Mouse (Mus musculus) myocyte (in vitro differentiated cells): Measurements from ENCODE around the gene Syncrip.

Experiments used
- CEBPB ChIP-seq: IDR thresholded peaks from 2 replicates; pipeline ENCODE4 v1.6.1; 2011; ENCODE audit warnings: mild to moderate bottlenecking, moderate library complexity; ENCODE audit not compliant: poor library complexity, insufficient read depth, severe bottlenecking
- E2F4 ChIP-seq: IDR thresholded peaks from one replicate; pipeline ENCODE4 v1.6.1; 2011; ENCODE audit warnings: mild to moderate bottlenecking, control low read depth, moderate library complexity; ENCODE audit not compliant: insufficient read depth
- MYOD1 ChIP-seq, 3 experiments: IDR thresholded peaks; one replicate each; pipeline ENCODE4 v1.6.1; 2011; ENCODE audit warnings: control low read depth in 2 of 3, low read depth in 2 of 3, mild to moderate bottlenecking in 2 of 3, moderate library complexity in 1 of 3; ENCODE audit not compliant: insufficient read length in 2 of 3, control insufficient read depth in 1 of 3
- MYOG ChIP-seq, 3 experiments: IDR thresholded peaks; one replicate each; pipeline ENCODE4 v1.6.1; 2011; ENCODE audit warnings: control low read depth in 2 of 3, low read depth in 2 of 3, mild to moderate bottlenecking in 2 of 3; ENCODE audit not compliant: insufficient read length in 2 of 3, control insufficient read depth in 1 of 3, insufficient read depth in 1 of 3
- POLR2A ChIP-seq: IDR thresholded peaks from one replicate; pipeline ENCODE4 v1.6.1; 2011; ENCODE audit warnings: low read depth, mild to moderate bottlenecking, control low read depth, moderate library complexity; ENCODE audit not compliant: insufficient read length
- POLR2AphosphoS2 ChIP-seq: IDR thresholded peaks from one replicate; pipeline ENCODE4 v1.6.1; 2011; ENCODE audit warnings: low read depth, control low read depth; ENCODE audit not compliant: insufficient read length
- REST ChIP-seq: IDR thresholded peaks from one replicate; pipeline ENCODE4 v1.6.1; 2011; ENCODE audit warnings: mild to moderate bottlenecking, control low read depth, moderate library complexity; ENCODE audit not compliant: insufficient read depth, insufficient read length
- SRF ChIP-seq: IDR thresholded peaks from one replicate; pipeline ENCODE4 v1.6.1; 2011; ENCODE audit warnings: low read depth; ENCODE audit not compliant: control insufficient read depth, insufficient read length
- TCF3 ChIP-seq: IDR thresholded peaks from one replicate; pipeline ENCODE4 v1.6.1; 2011; ENCODE audit warnings: low read depth, control low read depth; ENCODE audit not compliant: insufficient read length
- USF1 ChIP-seq: IDR thresholded peaks from one replicate; pipeline ENCODE4 v1.6.1; 2011; ENCODE audit warnings: low read depth, mild to moderate bottlenecking, control low read depth, moderate library complexity

DNA sequence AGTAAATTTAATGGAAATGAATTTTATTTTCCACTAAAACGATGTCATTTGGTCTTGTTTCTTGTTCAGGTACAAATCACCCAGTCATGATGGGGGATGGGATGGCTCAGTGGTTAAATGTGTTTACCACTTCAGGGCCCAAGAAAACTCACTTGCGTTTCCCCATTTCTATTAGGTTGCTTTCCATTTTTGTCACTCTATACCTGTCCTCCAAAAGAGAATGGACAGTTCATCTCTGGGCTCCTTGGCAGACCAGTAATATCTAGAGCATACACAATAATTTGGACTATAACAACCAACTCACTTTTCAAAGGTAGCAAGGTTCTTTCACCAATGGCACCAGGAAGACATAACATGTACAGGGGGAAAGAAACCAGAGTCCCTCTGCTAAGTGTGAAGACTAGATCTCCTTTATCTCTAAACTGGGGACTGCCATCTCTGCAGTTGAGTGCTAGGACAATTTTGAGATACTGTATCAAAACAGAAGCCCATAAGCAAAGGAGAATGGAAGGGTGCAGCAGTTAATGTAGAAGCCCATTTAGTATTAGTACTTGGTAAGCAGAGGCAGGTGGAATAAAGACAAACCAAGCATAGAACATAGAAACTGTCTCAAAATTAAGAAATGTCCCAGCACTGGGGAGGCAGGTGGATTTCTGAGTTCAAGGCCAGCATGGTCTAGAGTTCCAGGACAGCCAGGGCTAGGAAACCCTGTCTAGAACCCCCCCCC lies 37.9 kb upstream of the Syncrip start:
- TF ChIP-seq E2F4 (no peak), POLR2A (no peak), POLR2AphosphoS2 (no peak), REST (no peak), TCF3 (no peak), USF1 (no peak), MYOD1 (IDR thresholded peaks at IDR 0.05; ENCODE audit: control insufficient read depth in 1 of 3, insufficient read length in 2 of 3, low read depth in 2 of 3) (no peak), SRF (no peak), MYOG (IDR thresholded peaks at IDR 0.05; ENCODE audit: control insufficient read depth in 1 of 3, insufficient read depth in 1 of 3, insufficient read length in 2 of 3, low read depth in 2 of 3) (no peak), CEBPB (no peak)
